Mouse (Mus musculus): ENCODE measurements around the gene Golga1.
"Not testable (repeated sequence)": the region's sequence is repeated elsewhere in the genome, so short reads cannot be mapped to it uniquely, and the experiment has no call there.

DNA sequence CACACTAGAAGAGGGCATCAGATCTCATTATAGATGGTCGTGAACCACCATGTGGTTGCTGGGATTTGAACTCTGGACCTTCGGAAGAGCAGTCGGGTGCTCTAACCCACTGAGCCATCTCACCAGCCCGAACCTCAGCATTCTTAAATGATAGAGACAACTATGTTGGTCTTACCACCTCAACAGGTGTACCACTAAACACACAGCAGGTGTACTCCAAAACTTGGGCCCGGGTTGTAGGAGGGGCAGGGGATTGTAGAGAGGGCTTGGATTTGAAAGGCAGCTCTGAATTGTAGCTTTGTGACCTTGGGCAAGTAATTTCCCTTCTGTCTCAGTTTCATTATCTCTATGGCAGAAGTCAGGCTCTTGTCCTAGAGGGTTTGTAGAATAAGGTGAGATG lies 55.2 kb downstream of the Golga1 start:
- TF ChIP-seq CTCF (conservative IDR thresholded peaks at IDR 0.05; ENCODE audit: low read length); POU5F1 (IDR thresholded peaks at IDR 0.05; ENCODE audit: borderline replicate concordance, low read length); NANOG (IDR thresholded peaks at IDR 0.05; ENCODE audit: borderline replicate concordance, low read length): not testable (repeated sequence)
